Mouse (Mus musculus): ENCODE results near the gene Taar7b.

Gene Taar7b

DNA sequence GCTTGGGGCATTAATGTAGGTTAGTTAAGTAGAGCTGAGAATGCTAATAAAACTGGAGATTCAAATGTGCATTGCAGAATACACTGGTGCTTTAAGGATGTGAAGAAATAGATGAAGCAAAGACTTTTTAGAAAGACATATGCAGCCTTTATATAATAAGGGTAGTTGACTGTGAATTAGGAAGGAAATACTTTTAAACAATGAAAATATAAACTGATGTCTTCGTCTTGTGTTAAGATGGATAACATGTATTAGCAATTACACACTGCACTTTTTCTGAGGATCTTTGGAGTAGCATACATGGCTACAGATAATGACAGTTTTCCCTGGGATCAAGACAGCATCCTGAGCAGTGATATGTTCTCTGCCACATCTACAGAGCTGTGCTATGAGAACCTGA lies at the start of gene Taar7b:
Gene Taar7b (plus strand): TSS at position 301 of the 400 bp plus-strand sequence.
- no peak for DNase-seq

DNA sequence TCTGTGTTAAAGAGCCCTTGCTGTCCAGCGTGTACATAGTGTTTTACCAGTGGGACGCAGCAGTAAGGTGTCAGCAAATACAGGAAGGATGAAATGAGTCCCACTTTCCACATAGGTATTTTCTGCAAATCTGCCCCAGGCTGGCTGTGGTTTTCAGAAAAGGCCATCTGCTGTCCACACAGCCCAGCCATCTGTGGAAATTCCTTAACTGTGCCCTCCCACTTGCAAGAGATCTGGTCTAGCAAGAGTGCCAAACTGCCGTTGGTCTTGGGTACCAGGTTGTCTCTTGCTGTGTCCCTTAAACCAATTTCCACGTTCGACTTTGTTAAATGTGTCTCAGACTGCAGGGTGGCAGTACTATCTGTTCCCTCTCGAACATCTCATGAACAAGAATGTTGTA lies 48.0 kb upstream of the Taar7b start:
- no peak for DNase-seq

DNA sequence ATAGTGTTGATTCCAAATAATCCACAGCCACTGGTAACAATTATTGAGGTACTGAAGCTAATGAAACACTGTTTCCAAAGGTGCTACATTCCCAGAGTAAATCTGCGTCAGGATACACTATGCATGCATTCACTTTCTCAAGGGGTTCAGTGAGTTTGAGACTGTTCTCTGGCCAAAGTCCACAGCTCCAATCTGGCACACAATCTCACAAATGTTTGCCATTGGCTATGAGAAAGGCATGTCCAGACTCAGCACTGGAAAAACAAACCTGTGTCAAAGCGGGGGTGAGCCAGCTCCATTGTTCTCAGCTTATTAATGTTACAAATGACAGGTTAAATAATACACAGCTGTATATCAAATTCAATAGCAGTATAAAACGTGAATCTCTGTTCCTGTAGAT lies 40.7 kb upstream of the Taar7b start:
- peak; percentile 5 for DNase-seq

DNA sequence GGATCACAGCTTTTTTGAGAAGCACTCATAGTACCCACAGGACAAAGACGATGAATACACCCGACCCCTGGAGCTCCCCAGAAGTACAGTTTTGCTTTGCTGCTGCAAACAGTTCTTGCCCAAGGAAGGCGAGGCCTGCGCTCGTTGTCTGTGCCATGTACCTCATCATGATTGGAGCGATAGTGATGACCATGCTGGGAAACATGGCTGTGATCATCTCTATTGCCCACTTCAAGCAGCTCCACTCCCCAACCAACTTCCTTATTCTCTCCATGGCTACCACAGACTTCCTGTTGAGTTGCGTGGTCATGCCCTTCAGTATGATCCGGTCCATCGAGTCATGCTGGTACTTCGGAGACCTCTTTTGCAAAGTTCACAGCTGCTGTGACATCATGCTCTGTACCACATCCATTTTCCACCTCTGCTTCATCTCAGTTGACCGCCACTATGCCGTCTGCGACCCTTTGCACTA lies 39.3 kb upstream of the Taar7b start, which contains the start of gene Taar4:
Gene Taar4 (plus strand): TSS at position 51 of the 472 bp plus-strand sequence.
- DNase-seq: no peak

DNA sequence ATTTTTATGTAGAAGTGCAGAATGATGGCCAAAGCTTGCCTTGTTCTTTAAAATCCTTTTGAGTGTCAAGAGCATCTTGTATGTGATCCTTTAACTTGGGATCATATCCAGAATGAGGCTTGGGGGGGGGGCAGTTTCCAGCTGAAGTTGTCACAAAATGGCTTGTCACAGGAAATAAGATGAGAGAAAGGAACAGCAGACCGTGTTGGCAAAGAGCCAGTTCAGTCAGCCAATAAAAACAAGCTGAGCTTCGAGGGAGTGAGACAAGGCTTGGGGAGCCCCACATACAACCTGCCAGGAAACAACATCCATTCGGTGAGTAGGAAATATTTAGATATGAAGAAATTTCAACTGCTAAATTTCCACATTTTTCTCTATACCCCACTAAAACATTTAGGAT lies 36.3 kb upstream of the Taar7b start:
- DNase-seq: peak; percentile 7

DNA sequence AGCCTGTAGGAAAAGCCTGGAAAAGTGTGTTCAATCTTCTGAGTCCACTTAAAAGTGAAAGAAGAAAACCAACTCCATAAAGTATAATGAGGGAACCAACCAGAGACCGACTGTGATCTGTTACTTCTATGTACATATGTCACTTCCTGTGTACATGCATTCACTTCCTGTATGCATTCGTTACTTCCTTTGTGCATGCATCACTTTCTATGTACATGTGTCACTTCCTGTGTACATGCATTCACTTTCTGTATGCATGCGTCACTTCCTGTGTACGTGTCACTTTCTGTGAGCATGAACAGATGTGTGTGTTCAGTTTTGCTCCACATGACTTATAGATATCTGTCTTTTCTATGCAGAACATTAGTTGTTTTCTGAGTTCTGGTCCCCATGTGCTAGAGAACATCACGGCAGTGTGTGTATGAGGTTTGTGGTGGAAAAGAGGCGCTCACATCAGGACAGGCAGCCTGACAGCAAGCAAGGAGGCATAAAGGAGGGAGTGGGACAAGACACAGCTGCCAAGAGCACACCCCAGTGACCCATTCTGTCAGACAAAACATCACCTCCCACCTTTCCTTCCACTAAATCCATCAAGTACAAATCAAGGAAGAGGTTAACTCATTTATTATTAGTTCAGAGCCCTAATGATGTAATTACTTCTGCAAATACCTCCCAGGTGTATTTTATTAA lies 34.7 kb upstream of the Taar7b start:
- DNase-seq: no peak

DNA sequence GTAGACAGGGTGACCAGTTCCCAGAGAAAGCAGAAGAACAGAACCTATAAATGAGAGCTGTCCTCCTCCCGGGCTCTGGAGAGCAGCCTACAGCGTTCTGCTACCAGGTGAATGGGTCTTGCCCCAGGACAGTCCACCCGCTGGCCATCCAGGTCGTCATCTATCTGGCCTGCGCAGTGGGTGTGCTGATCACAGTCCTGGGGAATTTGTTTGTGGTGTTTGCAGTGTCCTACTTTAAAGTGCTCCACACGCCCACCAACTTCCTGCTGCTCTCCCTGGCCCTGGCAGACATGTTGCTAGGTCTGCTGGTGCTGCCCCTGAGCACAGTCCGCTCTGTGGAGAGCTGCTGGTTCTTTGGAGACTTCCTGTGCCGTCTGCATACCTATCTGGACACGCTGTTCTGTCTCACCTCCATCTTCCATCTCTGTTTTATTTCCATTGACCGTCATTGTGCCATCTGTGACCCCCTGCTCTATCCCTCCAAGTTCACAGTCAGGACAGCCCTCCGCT lies 29.0 kb upstream of the Taar7b start, which contains the start of gene Taar5:
Gene Taar5 (plus strand): TSS at position 51 of the 510 bp plus-strand sequence.
- no peak for DNase-seq

DNA sequence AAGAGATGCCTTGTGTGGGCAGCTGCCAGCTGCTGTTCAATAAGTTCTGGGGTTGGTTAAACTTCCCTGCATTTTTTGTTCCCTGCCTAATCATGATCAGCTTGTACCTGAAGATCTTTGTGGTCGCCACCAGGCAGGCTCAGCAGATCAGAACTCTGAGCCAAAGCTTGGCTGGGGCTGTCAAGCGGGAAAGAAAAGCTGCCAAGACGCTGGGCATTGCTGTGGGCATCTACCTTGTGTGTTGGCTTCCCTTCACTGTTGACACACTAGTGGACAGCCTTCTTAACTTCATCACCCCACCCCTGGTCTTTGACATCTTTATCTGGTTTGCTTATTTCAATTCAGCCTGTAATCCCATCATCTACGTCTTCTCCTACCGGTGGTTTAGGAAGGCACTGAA lies 28.5 kb upstream of the Taar7b start:
- no peak for DNase-seq

DNA sequence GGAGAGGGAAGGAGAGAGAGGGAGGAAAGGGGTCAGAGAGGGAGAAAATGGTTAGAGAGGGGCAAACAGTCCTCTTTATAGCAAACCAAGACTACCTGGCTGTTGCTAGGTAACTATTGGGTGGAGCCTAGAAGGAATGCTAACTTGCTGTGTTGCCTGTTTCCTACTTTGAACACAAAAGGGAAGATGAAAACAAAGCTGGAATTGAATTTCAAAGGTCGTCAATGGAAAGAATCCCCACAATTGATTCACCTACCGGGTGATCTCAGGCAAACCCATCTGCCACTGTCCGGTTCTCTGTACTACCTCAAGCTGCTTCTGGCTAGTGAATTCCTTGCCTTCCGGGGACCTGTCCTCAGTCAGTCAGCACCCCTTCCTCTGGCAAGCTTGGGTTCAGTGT lies 21.8 kb upstream of the Taar7b start:
- DNase-seq: no peak

DNA sequence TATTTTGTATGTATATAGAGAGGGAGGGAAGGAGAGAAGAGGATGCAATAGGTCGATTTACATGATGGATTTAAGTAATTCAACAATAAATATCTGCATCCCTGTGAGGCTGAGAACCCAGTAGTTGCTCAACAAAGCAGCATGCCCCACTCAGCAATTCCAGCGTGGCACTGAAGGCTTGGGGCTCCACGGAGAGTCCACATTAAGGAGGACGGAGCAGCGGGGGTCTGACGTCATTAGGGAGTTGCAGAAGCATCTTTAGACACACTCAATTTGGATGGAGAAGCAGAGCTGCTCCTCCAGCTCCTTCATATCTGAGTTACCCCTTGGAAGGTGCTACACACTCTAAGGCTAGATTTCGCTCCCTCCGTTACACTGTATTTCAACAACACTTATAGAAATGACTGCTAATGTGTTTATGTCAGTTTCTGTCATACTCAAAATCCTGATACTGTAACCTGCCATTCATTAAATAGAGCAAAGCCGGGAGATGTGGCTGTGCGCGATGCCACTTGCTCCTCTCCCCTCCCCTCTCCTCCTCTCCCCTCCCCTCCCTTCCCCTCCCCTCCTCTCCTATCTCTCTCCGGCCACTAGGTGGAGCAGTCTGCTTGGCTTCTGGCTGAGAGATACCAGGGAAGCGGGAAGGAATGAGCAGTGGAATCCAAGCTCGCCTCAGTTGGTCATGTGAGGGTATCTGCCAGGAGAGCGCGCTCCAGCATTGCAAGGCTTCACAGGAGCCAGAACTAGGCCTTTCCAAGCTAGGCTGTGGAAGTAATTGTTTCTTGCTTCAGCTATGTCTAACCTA lies 20.6 kb upstream of the Taar7b start:
- peak; percentile 81 for DNase-seq

DNA sequence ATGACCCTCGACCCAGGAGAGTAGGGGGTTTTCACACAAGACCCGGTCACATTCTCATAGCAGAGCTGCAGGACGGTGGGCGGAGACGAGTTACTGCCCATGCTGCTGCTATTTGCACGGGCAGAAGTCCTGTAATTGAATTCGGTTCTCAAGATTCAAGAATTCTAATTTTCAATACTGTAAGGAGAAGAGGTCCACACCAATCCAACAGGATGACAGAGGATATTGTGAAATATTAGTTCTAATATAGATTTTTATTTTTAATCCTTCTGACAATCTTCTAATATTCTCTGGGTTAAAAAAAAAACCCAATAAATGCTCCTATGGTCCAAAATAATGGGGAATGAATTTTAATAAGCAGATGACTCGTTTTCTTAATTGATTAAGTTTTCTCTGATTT lies 14.2 kb upstream of the Taar7b start, which contains the start of gene Taar6:
Gene Taar6 (minus strand): TSS at position 101 of the 400 bp plus-strand sequence.
- DNase-seq: no peak

DNA sequence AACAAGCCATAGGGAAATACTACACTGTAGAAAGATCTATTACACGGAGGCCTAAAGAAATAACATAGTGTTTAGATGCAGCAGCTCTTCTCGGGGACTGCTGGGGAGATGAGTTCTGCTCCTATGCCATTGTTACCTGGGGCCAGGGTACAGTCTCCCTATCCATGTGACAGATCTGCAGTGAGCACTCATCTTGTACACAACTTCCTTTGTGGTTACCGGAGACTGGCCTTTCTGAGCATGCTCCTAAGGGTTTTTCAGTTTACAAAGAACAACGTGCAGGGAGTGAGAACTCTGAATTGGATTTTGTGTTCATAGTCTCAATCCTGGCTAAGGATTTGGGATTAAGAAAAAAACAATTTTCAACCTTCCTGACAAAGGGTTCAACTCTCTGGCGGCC lies 13.3 kb upstream of the Taar7b start:
- no peak for DNase-seq

DNA sequence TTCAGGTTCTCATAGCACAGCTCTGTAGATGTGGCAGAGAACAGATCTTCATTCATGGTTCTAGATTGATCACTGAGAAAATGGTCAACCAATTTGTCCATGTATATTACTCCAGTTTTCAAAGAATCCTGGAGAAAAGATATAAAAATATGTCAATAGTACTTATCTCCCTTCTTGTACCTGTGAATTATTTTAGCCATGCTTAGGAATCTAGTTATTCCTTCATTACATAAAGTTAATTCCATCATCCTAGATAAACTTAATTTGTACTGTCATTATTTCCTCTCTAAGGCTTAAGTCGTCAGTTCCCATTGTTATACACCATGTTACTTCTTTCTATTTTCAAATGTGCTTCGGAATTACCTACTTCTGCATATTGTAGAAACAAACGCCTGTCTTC lies 6.4 kb upstream of the Taar7b start, which contains the start of gene Taar7a:
Gene Taar7a (minus strand): TSS at position 101 of the 400 bp plus-strand sequence.
- no peak for DNase-seq

DNA sequence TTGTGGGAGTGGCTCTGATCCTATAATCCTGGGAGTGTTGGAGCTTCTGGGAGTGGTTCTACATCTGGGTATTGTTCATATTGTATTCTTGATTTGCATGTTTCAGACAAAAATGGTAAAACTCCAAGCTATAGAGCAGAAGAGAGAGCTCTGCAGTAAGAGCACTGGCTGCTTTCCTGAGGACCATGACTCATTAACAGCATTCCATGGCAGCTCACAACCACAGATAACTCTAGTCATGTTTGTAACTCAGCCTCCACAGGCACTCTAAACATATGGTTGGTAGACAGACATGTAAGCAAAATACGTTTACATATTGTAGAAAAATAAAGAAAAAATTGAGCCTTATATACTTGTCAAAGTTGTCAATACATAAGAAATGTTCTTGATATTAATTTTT lies 6.7 kb downstream of the Taar7b start:
- no peak for DNase-seq

DNA sequence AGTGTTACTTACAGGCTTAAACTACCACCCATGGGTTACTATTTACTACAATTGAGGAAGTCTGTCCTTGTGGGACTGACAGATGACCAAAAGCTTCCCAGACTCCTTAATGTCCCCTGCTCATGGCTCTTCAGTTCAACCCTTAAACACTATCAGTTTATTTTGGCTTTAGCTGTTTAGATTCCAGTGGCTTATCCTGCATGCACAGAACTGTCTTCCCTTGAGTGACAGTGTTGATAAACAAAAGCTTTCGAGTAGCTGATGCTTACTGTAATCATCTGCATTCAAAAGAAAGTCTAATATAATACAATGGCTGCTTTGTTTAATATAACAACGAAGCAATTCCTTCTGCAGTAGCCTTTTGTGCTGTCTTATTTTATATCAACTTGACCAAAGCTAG lies 7.3 kb downstream of the Taar7b start:
- DNase-seq: no peak

DNA sequence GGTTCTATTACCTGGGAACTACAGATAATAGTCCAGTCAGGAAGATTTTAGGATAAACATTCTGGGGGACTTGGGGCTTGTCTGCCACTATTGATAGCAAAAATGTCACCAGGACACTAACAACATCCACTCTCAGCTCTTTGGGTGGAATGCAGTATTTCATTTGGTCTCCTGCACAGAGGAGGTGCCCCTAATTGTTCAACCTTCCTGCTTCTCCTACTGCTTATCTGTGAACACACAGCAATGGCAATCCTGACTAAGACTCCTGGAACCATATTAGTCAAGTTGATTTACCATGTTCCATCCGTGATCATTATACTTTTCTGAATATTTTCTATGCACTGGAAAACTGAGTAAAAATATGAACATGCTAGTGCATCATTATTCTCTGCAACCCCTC lies 8.4 kb downstream of the Taar7b start:
- DNase-seq: no peak

DNA sequence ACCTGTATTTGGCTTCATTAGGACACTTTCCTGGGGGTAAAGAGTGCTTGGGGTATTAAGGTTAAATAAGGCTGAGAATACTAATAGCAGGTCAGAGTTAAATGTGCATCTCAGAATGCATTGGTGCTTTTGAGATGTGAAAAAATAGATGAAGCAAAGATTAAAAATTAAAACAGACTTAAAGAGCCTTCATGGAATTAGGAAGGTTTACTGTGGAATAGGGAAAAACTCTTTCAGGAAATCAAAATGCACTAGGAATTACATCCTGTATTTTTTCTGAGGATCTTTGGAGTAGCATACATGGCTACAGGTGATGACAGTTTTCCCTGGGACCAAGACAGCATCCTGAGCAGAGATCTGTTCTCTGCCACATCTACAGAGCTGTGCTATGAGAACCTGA lies 27.2 kb downstream of the Taar7b start, which contains the start of gene Taar7d:
Gene Taar7d (plus strand): TSS at position 301 of the 400 bp plus-strand sequence.
- no peak for DNase-seq

DNA sequence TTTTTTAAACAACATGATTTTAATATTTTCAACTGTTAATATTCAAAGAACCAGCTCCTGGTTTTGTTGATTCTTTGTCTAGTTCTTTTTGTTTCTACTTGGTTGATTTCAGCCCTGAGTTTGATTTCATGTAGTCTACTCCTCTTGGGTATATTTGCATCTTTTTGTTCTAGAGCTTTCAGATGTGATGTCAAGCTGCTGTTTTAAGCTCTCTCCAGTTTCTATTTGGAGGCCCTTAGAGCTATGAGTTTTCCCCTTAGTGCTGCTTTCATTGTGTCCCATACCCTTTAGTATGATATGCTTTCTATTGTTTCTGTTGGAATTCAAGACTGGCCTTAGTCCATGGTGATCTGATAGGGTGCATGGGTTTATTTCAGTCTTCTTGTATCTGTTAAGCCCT lies 31.6 kb downstream of the Taar7b start:
- DNase-seq: no peak

DNA sequence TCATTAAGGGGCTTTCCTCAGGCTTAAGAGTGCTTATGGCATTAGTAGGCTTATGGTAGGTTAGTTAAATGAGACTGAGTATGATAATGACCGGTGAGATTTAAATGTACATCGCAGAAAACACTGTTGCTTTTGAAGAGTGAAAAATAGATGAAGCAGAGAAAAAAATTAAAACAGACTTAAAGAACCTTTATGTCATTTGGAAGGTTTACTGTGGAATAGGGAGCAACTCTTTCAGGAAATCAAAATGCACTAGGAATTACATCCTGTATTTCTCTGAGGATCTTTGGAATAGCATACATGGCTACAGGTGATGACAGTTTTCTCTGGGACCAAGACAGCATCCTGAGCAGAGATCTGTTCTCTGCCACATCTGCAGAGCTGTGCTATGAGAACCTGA lies 37.6 kb downstream of the Taar7b start, which contains the start of gene Taar7e:
Gene Taar7e (plus strand): TSS at position 301 of the 400 bp plus-strand sequence.
- DNase-seq: no peak

DNA sequence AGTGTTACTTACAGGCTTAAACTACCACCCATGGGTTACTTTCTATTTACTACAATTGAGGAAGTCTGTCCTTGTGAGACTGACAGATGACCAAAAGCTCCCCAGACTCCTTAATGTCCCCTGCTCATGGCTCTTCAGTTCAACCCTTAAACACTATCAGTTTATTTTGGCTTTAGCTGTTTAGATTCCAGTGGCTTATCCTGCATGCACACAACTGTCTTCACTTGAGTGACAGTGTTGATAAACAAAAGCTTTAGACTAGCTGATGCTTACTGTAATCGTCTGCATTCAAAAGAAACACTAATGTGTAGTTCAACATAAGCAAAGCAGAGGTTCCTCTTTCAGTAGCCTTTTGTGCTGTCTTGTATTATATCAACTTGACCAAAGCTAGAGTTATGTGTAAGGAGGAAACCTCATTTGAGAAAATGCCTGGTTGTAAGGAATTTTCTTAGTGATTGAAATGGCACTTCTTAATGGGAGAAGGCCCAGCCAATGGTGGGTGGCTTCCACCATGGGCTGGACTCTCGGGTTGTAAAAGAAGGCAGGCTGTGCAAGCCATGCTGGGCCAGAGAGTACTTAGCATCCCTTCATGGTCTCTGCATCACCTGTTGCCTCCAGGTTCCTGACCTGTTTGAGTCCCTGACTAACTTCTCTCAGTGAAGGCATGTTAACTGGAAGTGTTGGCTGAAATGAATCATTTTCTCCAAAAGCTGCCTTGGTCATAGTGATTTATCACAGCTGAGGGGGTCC lies 40.6 kb downstream of the Taar7b start:
- no peak for DNase-seq

DNA sequence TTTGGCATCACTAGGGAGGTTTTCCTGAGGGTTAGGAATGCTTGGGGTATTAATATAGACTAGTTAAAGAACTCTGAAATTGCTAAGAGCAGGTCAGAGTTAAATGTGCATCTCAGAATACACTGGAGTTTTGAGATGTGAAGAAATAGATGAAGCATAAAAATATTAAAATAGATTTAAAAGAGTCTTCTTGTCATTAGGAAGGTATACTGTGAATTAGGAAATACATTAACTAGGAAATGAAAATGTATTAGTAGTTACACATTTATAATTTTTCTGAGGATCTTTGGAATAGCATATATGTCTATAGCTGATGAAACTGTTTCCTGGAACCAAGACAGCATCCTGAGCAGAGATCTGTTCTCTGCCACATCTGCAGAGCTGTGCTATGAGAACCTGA lies 49.5 kb downstream of the Taar7b start, which contains the start of gene Taar7f:
Gene Taar7f (plus strand): TSS at position 301 of the 400 bp plus-strand sequence.
- no peak for DNase-seq
